Mouse (Mus musculus) liver, embryonic 11.5 days (tissue): ENCODE measurements at regions not wholly inside any gene's neighbourhood (a gene's known extent, or its start where the extent isn't known, plus 50 kb on each side); places are given as distances from the start of the nearest gene placed in this dataset.

ENCODE experiments used
- ATAC-seq: fragments of 200-750 bp; cut with Nextera tagmentation; replicated peaks from 2 replicates; pipeline ENCODE4 v1.8.0; 2017; ENCODE audit warnings: moderate number of reproducible peaks, mild to moderate bottlenecking, moderate TSS enrichment, moderate library complexity; ENCODE audit not compliant: low FRiP score
- DNase-seq: peaks from one replicate; pipeline ENCODE4 v3.0.0-alpha.2; 2017; ENCODE audit warnings: low spot score
- H3K27ac ChIP-seq: fragments of 300-500 bp; sonication (generic); 2 replicates; pipeline ENCODE4 v1.5.1; 2014; ENCODE audit warnings: mild to moderate bottlenecking, low read depth, low read length, control low read depth
- H3K27me3 ChIP-seq: fragments of 300-500 bp; sonication (generic); replicated peaks from 2 replicates; pipeline ENCODE4 v1.6.1; 2014; ENCODE audit warnings: low read length, mixed read lengths; ENCODE audit not compliant: control insufficient read depth, insufficient read depth
- H3K36me3 ChIP-seq: fragments of 300-500 bp; sonication (generic); 2 replicates; pipeline ENCODE4 v1.6.1; 2014; ENCODE audit warnings: mild to moderate bottlenecking, low read length, moderate library complexity, mixed read lengths; ENCODE audit not compliant: control insufficient read depth, insufficient read depth
- H3K4me1 ChIP-seq: fragments of 300-500 bp; sonication (generic); replicated peaks from 2 replicates; pipeline ENCODE4 v1.6.1; 2014; ENCODE audit warnings: low read length, mixed read lengths; ENCODE audit not compliant: control insufficient read depth, insufficient read depth
- H3K4me2 ChIP-seq: fragments of 300-500 bp; sonication (generic); 2 replicates; pipeline ENCODE4 v1.6.1; 2014; ENCODE audit warnings: mild to moderate bottlenecking, control low read depth, moderate library complexity
- H3K4me3 ChIP-seq: fragments of 300-500 bp; sonication (generic); 2 replicates; pipeline ENCODE4 v1.5.1; 2014; ENCODE audit warnings: low read depth, low read length, control low read depth
- H3K9ac ChIP-seq: fragments of 300-500 bp; sonication (generic); 2 replicates; pipeline ENCODE4 v1.6.1; 2014; ENCODE audit warnings: low read depth, low read length, control low read depth
- H3K9me3 ChIP-seq: fragments of 300-500 bp; sonication (generic); 2 replicates; pipeline ENCODE4 v1.6.1; 2016; ENCODE audit warnings: low read length, inconsistent platforms, mixed read lengths; ENCODE audit not compliant: control insufficient read depth
- WGBS: fragments of 180-500 bp; shearing (Covaris S2); extraction: QIAGEN DNeasy Blood & Tissue Kit; methylation state at CpG from one replicate; pipeline ENCODE4 v1.1.7; 2014; 5-methylcytosine and 5-hydroxymethylcytosine counted together

- 74% methylated on average over 3 of the region's 3 CpGs for WGBS
- no peaks in the 10 kb centered on the region for H3K36me3 ChIP-seq
- H3K4me2 ChIP-seq: no peak overlapping the region
- no peak overlapping the region for H3K4me3 ChIP-seq
- H3K9ac ChIP-seq: no peak overlapping the region
- H3K9me3 ChIP-seq: no peaks in the 10 kb centered on the region
- H3K27me3 ChIP-seq: no peaks in the 10 kb centered on the region
- ATAC-seq (no peak), DNase-seq (no peak)
- H3K27ac ChIP-seq: no peak overlapping the region
- H3K4me1 ChIP-seq: no peaks in the 10 kb centered on the region
Observed at GRCm38 (mm10) chr9:113191163-113191562, 516.9 kb downstream of the Pdcd6ip start.

DNA sequence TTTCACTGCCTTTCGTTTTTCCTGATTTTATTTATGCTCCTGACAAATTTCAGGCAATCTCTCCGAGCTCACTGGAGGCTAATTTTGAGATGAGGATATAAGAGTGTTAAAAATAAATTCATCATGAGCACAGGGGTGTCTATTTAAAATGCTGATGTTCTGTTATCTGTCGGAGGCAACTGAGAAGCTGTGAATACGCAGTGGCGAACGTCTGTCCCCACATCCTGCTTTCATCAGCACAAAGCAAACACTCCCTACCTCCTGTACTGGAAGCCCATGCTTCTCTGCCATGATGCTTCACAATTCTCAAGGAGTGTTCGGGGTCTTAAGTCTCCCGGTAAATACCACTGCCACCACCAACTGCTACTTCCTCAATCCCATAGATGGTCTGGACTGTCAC lies 526.9 kb downstream of the Pdcd6ip start:
- Histone ChIP-seq H3K36me3 (no peaks in the 10 kb centered on the region), H3K9ac (no peak overlapping the region), H3K4me1 (no peaks in the 10 kb centered on the region), H3K4me2 (no peak overlapping the region), H3K4me3 (no peak overlapping the region), H3K9me3 (no peaks in the 10 kb centered on the region), H3K27ac (no peak overlapping the region), H3K27me3 (no peaks in the 10 kb centered on the region)
- ATAC-seq: no peak
- no peak for DNase-seq
- WGBS: 69% methylated on average over 8 of the region's 8 CpGs

GRCm38 (mm10) chr9:113177918-113178235 lies 530.2 kb downstream of the Pdcd6ip start:
- Histone ChIP-seq H3K4me3 (no peak overlapping the region), H3K4me2 (no peak overlapping the region), H3K27me3 (no peaks in the 10 kb centered on the region), H3K36me3 (no peaks in the 10 kb centered on the region), H3K4me1 (no peaks in the 10 kb centered on the region), H3K9me3 (no peaks in the 10 kb centered on the region), H3K9ac (no peak overlapping the region), H3K27ac (no peak overlapping the region)
- ATAC-seq (no peak), DNase-seq (no peak)
- 82% methylated on average over 4 of the region's 4 CpGs for WGBS

- ATAC-seq: no peak
- Histone ChIP-seq H3K27ac (no peak overlapping the region), H3K4me3 (no peak overlapping the region), H3K9ac (no peak overlapping the region), H3K9me3 (no peaks in the 10 kb centered on the region), H3K4me1 (no peaks in the 10 kb centered on the region), H3K27me3 (no peaks in the 10 kb centered on the region), H3K4me2 (no peak overlapping the region), H3K36me3 (no peaks in the 10 kb centered on the region)
- 59% methylated on average over 15 of the region's 15 CpGs for WGBS
- DNase-seq: no peak
Observed at GRCm38 (mm10) chr9:113177181-113177917, 530.7 kb downstream of the Pdcd6ip start.

DNA sequence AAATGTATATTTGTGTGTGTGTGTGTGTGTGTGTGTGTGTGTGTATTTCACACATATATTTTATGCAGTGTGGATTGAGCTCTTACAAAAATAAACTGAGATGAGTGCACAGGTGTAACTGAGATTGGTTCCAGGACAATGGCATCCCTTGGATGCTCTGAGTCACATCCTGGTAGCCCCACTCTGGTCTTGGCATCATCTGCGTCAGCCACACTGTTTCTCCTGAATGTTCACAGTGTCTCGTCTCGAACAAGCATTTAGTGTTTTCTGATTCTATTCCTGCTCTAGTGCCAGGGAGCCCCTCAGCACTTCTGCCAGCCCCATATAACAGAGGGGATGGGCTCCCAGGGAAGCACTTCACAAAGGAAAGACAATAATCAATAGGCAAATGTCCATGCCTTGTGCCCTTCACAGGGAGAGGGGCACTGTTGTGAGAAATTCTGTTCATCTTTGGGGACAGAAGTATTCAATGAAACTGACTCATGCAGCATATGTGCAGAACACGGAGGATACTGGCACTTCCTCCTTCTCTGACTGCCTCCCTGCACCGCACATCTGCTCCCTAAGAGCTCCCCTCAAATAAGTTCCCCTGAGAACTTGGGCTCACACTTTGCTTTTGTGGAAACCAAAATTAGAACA lies 536.2 kb downstream of the Pdcd6ip start:
- DNase-seq: no peak
- Histone ChIP-seq H3K27ac (no peak overlapping the region), H3K4me1 (no peaks in the 10 kb centered on the region), H3K9me3 (no peaks in the 10 kb centered on the region), H3K36me3 (no peaks in the 10 kb centered on the region), H3K9ac (no peak overlapping the region), H3K4me3 (no peak overlapping the region), H3K4me2 (no peak overlapping the region), H3K27me3 (no peaks in the 10 kb centered on the region)
- ATAC-seq: no peak
- WGBS: 75% methylated on average over 5 of the region's 5 CpGs

GRCm38 (mm10) chr9:113162897-113163874 lies 544.9 kb downstream of the Pdcd6ip start:
- Histone ChIP-seq H3K36me3 (no peaks in the 10 kb centered on the region), H3K4me1 (no peaks in the 10 kb centered on the region), H3K9ac (no peak overlapping the region), H3K4me2 (no peak overlapping the region), H3K27me3 (no peaks in the 10 kb centered on the region), H3K27ac (no peak overlapping the region), H3K4me3 (no peak overlapping the region), H3K9me3 (no peaks in the 10 kb centered on the region)
- DNase-seq: no peak
- ATAC-seq: no peak
- 79% methylated on average over 12 of the region's 12 CpGs for WGBS

DNA sequence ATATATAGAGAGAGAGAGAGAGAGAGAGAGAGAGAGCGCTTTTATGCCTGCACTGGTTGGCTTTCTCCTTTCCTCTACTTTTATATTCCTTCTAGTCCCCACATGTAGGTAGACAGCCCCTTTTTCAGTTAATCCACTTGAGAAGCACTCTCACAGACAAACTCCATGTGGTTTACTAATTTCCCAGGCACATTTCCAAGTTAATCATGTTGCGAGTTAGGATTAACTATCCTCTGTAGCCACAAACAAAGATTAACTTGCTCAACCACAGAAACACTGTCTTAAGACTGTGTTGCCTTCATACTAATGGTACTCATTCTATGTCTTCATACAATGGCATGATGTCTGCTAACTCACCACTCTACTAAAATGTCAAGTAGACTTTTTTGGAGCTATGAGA lies 548.0 kb downstream of the Pdcd6ip start:
- Histone ChIP-seq H3K27ac (no peak overlapping the region), H3K4me2 (no peak overlapping the region), H3K9ac (no peak overlapping the region), H3K9me3 (no peaks in the 10 kb centered on the region), H3K4me1 (no peaks in the 10 kb centered on the region), H3K27me3 (no peaks in the 10 kb centered on the region), H3K4me3 (no peak overlapping the region), H3K36me3 (no peaks in the 10 kb centered on the region)
- WGBS: 99% methylated on average over 2 of the region's 2 CpGs
- ATAC-seq (no peak), DNase-seq (no peak)

GRCm38 (mm10) chr9:113158080-113158479 lies 550.0 kb downstream of the Pdcd6ip start:
- Histone ChIP-seq H3K4me3 (no peak overlapping the region), H3K27ac (no peak overlapping the region), H3K4me2 (no peak overlapping the region), H3K9me3 (no peaks in the 10 kb centered on the region), H3K4me1 (no peaks in the 10 kb centered on the region), H3K27me3 (no peaks in the 10 kb centered on the region), H3K36me3 (no peaks in the 10 kb centered on the region), H3K9ac (no peak overlapping the region)
- WGBS: 76% methylated on average over 6 of the region's 6 CpGs
- DNase-seq: no peak
- ATAC-seq: no peak
